Mouse (Mus musculus) heart, embryonic 10.5 days (tissue): ENCODE results near the gene Ly6g5c. TPM values are rescaled to one million over a fixed set of nuclear protein-coding genes. Genes with fewer than 3 reads are reported as not detected.

Experiments used
- DNase-seq: peaks from one replicate; pipeline ENCODE4 v3.0.0-alpha.2; 2017; ENCODE audit warnings: low spot score
- H3K27ac ChIP-seq: fragments of 300-500 bp; sonication (generic); 2 replicates; pipeline ENCODE4 v1.5.1; 2016; ENCODE audit warnings: mild to moderate bottlenecking
- H3K27me3 ChIP-seq: fragments of 300-500 bp; sonication (generic); 2 replicates; pipeline ENCODE4 v1.6.1; 2016; ENCODE audit warnings: mild to moderate bottlenecking; ENCODE audit not compliant: poor library complexity, insufficient read depth, severe bottlenecking
- H3K36me3 ChIP-seq: fragments of 300-500 bp; sonication (generic); 2 replicates; pipeline ENCODE4 v1.6.1; 2016; ENCODE audit warnings: mild to moderate bottlenecking, moderate library complexity
- H3K4me1 ChIP-seq: fragments of 300-500 bp; sonication (generic); 2 replicates; pipeline ENCODE4 v1.6.1; 2016; ENCODE audit warnings: mild to moderate bottlenecking
- H3K4me3 ChIP-seq: fragments of 300-500 bp; sonication (generic); 2 replicates; pipeline ENCODE4 v1.5.1; 2016; ENCODE audit warnings: mild to moderate bottlenecking, moderate library complexity
- H3K9me3 ChIP-seq: fragments of 300-500 bp; sonication (generic); 2 replicates; pipeline ENCODE4 v1.6.1; 2016; ENCODE audit warnings: mild to moderate bottlenecking, moderate library complexity
- WGBS: fragments of 180-500 bp; shearing (Covaris S2); methylation state at CpG from one replicate; pipeline ENCODE4 v1.1.7; 2016; 5-methylcytosine and 5-hydroxymethylcytosine counted together
- polyA plus RNA-seq: library from polyadenylated mRNA; unstranded; fragments of >200 nt; fragmentation: Nextera tagmentation; extraction: Ambion mirVana; gene quantifications from 2 replicates; pipeline ENCODE4 v1.2.1, GENCODE M21; 2016

Ly6g5c gene
- polyA plus RNA-seq, 1 experiment from 2014 or later: not detected

DNA sequence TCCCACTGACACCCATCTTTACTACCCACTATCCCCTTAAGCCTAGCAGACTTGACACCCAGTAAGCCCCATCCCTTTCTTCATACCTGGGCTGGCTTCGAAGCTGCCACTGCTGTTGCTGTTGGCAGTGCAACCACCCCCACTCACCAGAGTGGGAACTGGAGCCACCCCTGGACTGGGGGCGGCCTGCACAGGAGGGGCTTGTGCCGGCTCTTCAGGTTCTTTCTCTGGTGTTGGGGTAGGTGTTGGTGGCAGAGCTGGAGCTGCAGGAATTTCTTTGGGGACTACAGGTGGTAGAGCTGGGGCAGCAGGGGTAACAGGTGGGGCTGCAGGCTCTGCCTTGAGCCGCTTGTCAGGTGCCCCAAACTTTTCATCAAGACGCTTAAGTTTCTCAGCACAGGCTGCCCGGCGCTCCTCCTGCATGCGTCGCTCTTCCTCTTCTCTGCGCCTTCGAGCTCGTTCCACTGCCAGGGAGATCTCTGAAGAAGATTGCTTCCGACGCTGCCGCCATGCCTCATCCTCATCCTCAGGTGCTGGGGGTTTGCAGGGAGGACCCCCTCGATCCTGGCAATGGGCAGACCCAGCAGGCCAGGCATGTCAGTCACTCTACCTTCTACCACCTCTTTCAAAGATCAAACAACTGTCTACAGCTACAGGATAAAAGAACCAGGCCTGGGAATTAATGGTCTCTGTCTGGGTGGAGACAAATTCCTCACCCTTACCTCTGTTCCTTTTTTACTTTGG lies 50.9 kb downstream of the Ly6g5c start:
- DNase-seq: no peak
- Histone ChIP-seq H3K27me3 (no peaks in the 10 kb centered on the region), H3K36me3 (peaks cover 88% of the 10 kb centered on the region), H3K4me3 (no peak overlapping the region), H3K27ac (no peak overlapping the region), H3K9me3 (no peaks in the 10 kb centered on the region), H3K4me1 (peaks cover 17% of the 10 kb centered on the region)
- 90% methylated on average over 16 of the region's 16 CpGs for WGBS

GRCm38 (mm10) chr17:35159638-35160037 lies 51.6 kb downstream of the Ly6g5c start:
- 87% methylated on average over 7 of the region's 7 CpGs for WGBS
- Histone ChIP-seq H3K27ac (no peak overlapping the region), H3K9me3 (no peaks in the 10 kb centered on the region), H3K4me3 (no peak overlapping the region), H3K36me3 (peaks cover 81% of the 10 kb centered on the region), H3K27me3 (no peaks in the 10 kb centered on the region), H3K4me1 (peaks cover 17% of the 10 kb centered on the region)
- DNase-seq: no peak

GRCm38 (mm10) chr17:35161421-35161820 lies 53.3 kb downstream of the Ly6g5c start:
- no peak overlapping the region for H3K4me3 ChIP-seq

More at GRCm38 (mm10) chr17:35161421-35161820, 53.3 kb downstream of the Ly6g5c start:
- Histone ChIP-seq H3K36me3 (peaks cover 64% of the 10 kb centered on the region), H3K27ac (no peak overlapping the region), H3K4me1 (peaks cover 24% of the 10 kb centered on the region), H3K9me3 (no peaks in the 10 kb centered on the region), H3K27me3 (no peaks in the 10 kb centered on the region)
- 89% methylated on average over 11 of the region's 11 CpGs for WGBS
- DNase-seq: no peak

Other genes starting within 250 kb of the Ly6g5c start
- gene Cfb, start 245.8 kb upstream of the Ly6g5c start, polyA plus RNA-seq: 1.3 and 11.4 TPM in 2 replicates
- 2.2 and 4.1 TPM in 2 replicates for gene Zbtb12, start 228.8 kb upstream of the Ly6g5c start, polyA plus RNA-seq
- gene Gm20547, start 226.2 kb upstream of the Ly6g5c start, polyA plus RNA-seq: not detected in 2 replicates
- gene C2, start 210.0 kb upstream of the Ly6g5c start, polyA plus RNA-seq: 0.67 and 1.6 TPM in 2 replicates
- 46.3 and 66.0 TPM in 2 replicates for gene Ehmt2, start 209.8 kb upstream of the Ly6g5c start, polyA plus RNA-seq
- 0.10 and 0.41 TPM in 2 replicates for gene Slc44a4, start 193.8 kb upstream of the Ly6g5c start, polyA plus RNA-seq
- 21.3 and 25.5 TPM in 2 replicates for gene Neu1, start 177.0 kb upstream of the Ly6g5c start, polyA plus RNA-seq
- gene Hspa1b, start 149.0 kb upstream of the Ly6g5c start, polyA plus RNA-seq: 0.20 TPM in 1 of 2 replicates, not detected in the other
- 0.52 TPM in 1 of 2 replicates, not detected in the other for gene Gm20481, start 138.4 kb upstream of the Ly6g5c start, polyA plus RNA-seq
- gene Hspa1a, start 136.1 kb upstream of the Ly6g5c start, polyA plus RNA-seq: 1.8 and 2.4 TPM in 2 replicates
- 1.6 and 1.7 TPM in 2 replicates for gene Hspa1l, start 135.6 kb upstream of the Ly6g5c start, polyA plus RNA-seq
- gene Lsm2, start 126.4 kb upstream of the Ly6g5c start, polyA plus RNA-seq: 197 and 247 TPM in 2 replicates
- 112 and 166 TPM in 2 replicates for gene Vars, start 107.3 kb upstream of the Ly6g5c start, polyA plus RNA-seq
- gene Vwa7, start 91.7 kb upstream of the Ly6g5c start, polyA plus RNA-seq: 0.26 and 0.34 TPM in 2 replicates
- gene Sapcd1, start 80.3 kb upstream of the Ly6g5c start, polyA plus RNA-seq: 3.3 and 4.0 TPM in 2 replicates
- 3.9 and 5.4 TPM in 2 replicates for gene Msh5, start 61.5 kb upstream of the Ly6g5c start, polyA plus RNA-seq
- 374 and 380 TPM in 2 replicates for gene Clic1, start 58.3 kb upstream of the Ly6g5c start, polyA plus RNA-seq
- 192 and 290 TPM in 2 replicates for gene Ddah2, start 49.2 kb upstream of the Ly6g5c start, polyA plus RNA-seq
- gene Ly6g6c, start 42.9 kb upstream of the Ly6g5c start, polyA plus RNA-seq: not detected in 2 replicates
- gene Mpig6b, start 42.1 kb upstream of the Ly6g5c start, polyA plus RNA-seq: 0.63 and 1.0 TPM in 2 replicates
- 0.18 and 0.39 TPM in 2 replicates for gene Ly6g6e, start 31.4 kb upstream of the Ly6g5c start, polyA plus RNA-seq
- 2.5 and 2.6 TPM in 2 replicates for gene Ly6g6d, start 30.2 kb upstream of the Ly6g5c start, polyA plus RNA-seq
- 0.91 and 1.0 TPM in 2 replicates for gene Ly6g6f, start 22.7 kb upstream of the Ly6g5c start, polyA plus RNA-seq
- 66.7 and 69.8 TPM in 2 replicates for gene Abhd16a, start 19.0 kb upstream of the Ly6g5c start, polyA plus RNA-seq
- 0.73 and 0.99 TPM in 2 replicates for gene Ly6g5b, start 7.1 kb downstream of the Ly6g5c start, polyA plus RNA-seq
- gene Gpank1, start 13.2 kb downstream of the Ly6g5c start, polyA plus RNA-seq: 17.1 and 24.5 TPM in 2 replicates
- gene Csnk2b, start 13.8 kb downstream of the Ly6g5c start, polyA plus RNA-seq: 220 and 246 TPM in 2 replicates
- 7.4 and 11.5 TPM in 2 replicates for gene D17H6S53E, start 18.1 kb downstream of the Ly6g5c start, polyA plus RNA-seq
- gene Apom, start 23.8 kb downstream of the Ly6g5c start, polyA plus RNA-seq: 3.0 and 72.5 TPM in 2 replicates
- gene Bag6, start 26.9 kb downstream of the Ly6g5c start, polyA plus RNA-seq: 51.4 and 65.5 TPM in 2 replicates
- gene Prrc2a, start 56.6 kb downstream of the Ly6g5c start, polyA plus RNA-seq: 137 and 161 TPM in 2 replicates
- gene Aif1, start 67.8 kb downstream of the Ly6g5c start, polyA plus RNA-seq: 0.85 and 2.1 TPM in 2 replicates
- gene Lst1, start 80.2 kb downstream of the Ly6g5c start, polyA plus RNA-seq: 1.5 and 2.2 TPM in 2 replicates
- gene Ltb, start 86.2 kb downstream of the Ly6g5c start, polyA plus RNA-seq: 0.15 TPM in 1 of 2 replicates, not detected in the other
- gene Tnf, start 93.7 kb downstream of the Ly6g5c start, polyA plus RNA-seq: 0.15 TPM in 1 of 2 replicates, not detected in the other
- gene Lta, start 97.1 kb downstream of the Ly6g5c start, polyA plus RNA-seq: not detected in 2 replicates
- gene Gm16181, start 112.6 kb downstream of the Ly6g5c start, polyA plus RNA-seq: 0.30 TPM in 1 of 2 replicates, not detected in the other
- 6.5 and 10.1 TPM in 2 replicates for gene Atp6v1g2, start 125.4 kb downstream of the Ly6g5c start, polyA plus RNA-seq
- gene Nfkbil1, start 127.5 kb downstream of the Ly6g5c start, polyA plus RNA-seq: 8.4 and 10.4 TPM in 2 replicates
- gene Ddx39b, start 133.5 kb downstream of the Ly6g5c start, polyA plus RNA-seq: 367 and 489 TPM in 2 replicates
- gene H2-D1, start 154.5 kb downstream of the Ly6g5c start, polyA plus RNA-seq: 22.5 and 25.0 TPM in 2 replicates
- 0.80 and 1.2 TPM in 2 replicates for gene H2-Q1, start 212.1 kb downstream of the Ly6g5c start, polyA plus RNA-seq
- 11.2 and 15.9 TPM in 2 replicates for gene H2-Q2, start 234.0 kb downstream of the Ly6g5c start, polyA plus RNA-seq